Mouse (Mus musculus) spleen, postnatal 10 days (tissue): ENCODE measurements around the gene Trmt2a.

Experiments
- DNase-seq, 2 experiments: peaks; one replicate each; pipeline ENCODE4 v3.0.0; 2021 to 2022; ENCODE audit warnings: low spot score in 2 of 2

Trmt2a gene

GRCm38 (mm10) chr16:18248433-18249363, at the start of gene Trmt2a, which contains the start of gene Ranbp1:
Gene Trmt2a, plus strand, starts transcription at chr16:18248679.
Gene Ranbp1, minus strand, starts transcription at chr16:18248732.
- peak; percentile 96 to 99 for DNase-seq

- DNase-seq, result no peak
Observed at GRCm38 (mm10) chr16:18200062-18200461, 48.4 kb upstream of the Trmt2a start.

GRCm38 (mm10) chr16:18201620-18202019, 46.9 kb upstream of the Trmt2a start:
- DNase-seq, result no peak

- DNase-seq, result no peak
Observed at GRCm38 (mm10) chr16:18202061-18202460, 46.4 kb upstream of the Trmt2a start.

GRCm38 (mm10) chr16:18203430-18204091, 44.9 kb upstream of the Trmt2a start:
- DNase-seq, result no peak

- DNase-seq, result peak; percentile 63 to 81
Observed at GRCm38 (mm10) chr16:18210701-18211416, 37.6 kb upstream of the Trmt2a start.

- peak; percentile 81 to 89 for DNase-seq
Observed at GRCm38 (mm10) chr16:18211417-18212171, 36.9 kb upstream of the Trmt2a start.

GRCm38 (mm10) chr16:18213689-18214088, 34.8 kb upstream of the Trmt2a start:
- DNase-seq, result no peak

- no peak for DNase-seq
Observed at GRCm38 (mm10) chr16:18214858-18215257, 33.6 kb upstream of the Trmt2a start.

GRCm38 (mm10) chr16:18217579-18217978, 30.9 kb upstream of the Trmt2a start, which contains the start of gene Ccdc188:
Gene Ccdc188, plus strand, starts transcription at chr16:18217879.
- no peak for DNase-seq

- no peak for DNase-seq
Observed at GRCm38 (mm10) chr16:18218580-18218996, 29.9 kb upstream of the Trmt2a start.

GRCm38 (mm10) chr16:18220001-18220400, 28.5 kb upstream of the Trmt2a start:
- DNase-seq, result peak in 1 of 2 experiments; percentile 45

- no peak for DNase-seq
Observed at GRCm38 (mm10) chr16:18220856-18221542, 27.5 kb upstream of the Trmt2a start.

- DNase-seq, result peak in 1 of 2 experiments; percentile 52
Observed at GRCm38 (mm10) chr16:18221543-18221898, 27.0 kb upstream of the Trmt2a start.

GRCm38 (mm10) chr16:18222188-18222587, 26.3 kb upstream of the Trmt2a start:
- DNase-seq, result no peak

GRCm38 (mm10) chr16:18227187-18227586, 21.3 kb upstream of the Trmt2a start:
- no peak for DNase-seq

- DNase-seq, result no peak
Observed at GRCm38 (mm10) chr16:18227897-18228422, 20.5 kb upstream of the Trmt2a start.

GRCm38 (mm10) chr16:18228856-18229255, 19.6 kb upstream of the Trmt2a start:
- no peak for DNase-seq

- DNase-seq, result no peak
Observed at GRCm38 (mm10) chr16:18229622-18230021, 18.9 kb upstream of the Trmt2a start.

GRCm38 (mm10) chr16:18230617-18231016, 17.9 kb upstream of the Trmt2a start:
- no peak for DNase-seq
